Mouse (Mus musculus) liver, embryonic 14.5 days (tissue): ENCODE data around the gene U2af1l4.

ENCODE experiments used
- CTCF ChIP-seq: IDR thresholded peaks from 2 replicates; pipeline ENCODE4 v1.5.1; 2016; ENCODE audit warnings: antibody characterized with exemption, low read depth, control low read depth
- EP300 ChIP-seq: IDR thresholded peaks from 2 replicates; pipeline ENCODE4 v1.6.1; 2016; ENCODE audit warnings: antibody characterized with exemption, low read depth

GRCm38 (mm10) chr7:30560296-30560695 lies 2.8 kb upstream of the U2af1l4 start:
- TF ChIP-seq EP300 (no peak), CTCF (no peak)
